Mouse (Mus musculus): ENCODE data around the gene Bcl2l13. TPM values are rescaled to one million over a fixed set of nuclear protein-coding genes. Genes with fewer than 3 reads are reported as not detected.
"Not testable (repeated sequence)": the region's sequence is repeated elsewhere in the genome, so short reads cannot be mapped to it uniquely, and the experiment has no call there.

Gene Bcl2l13
- polyA plus RNA-seq, 1 experiment from 2014 or later = 34.6 TPM

DNA sequence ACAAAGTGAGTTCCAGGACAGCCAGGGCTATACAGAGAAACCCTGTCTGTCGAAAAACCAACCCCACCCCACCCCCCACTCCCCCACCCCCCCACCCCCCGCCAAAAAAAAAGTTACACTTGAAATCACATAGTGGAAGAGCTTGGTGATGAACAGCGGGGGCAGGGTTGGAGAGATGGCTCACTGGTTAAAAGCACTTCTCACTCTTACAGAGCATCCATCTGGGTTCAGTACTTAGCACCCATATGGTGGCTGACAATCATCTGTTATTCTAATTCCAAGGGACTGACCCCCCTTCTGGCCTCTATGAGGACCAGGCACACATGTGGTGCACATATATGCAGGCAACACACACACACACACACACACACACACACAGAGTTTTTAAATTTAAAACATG lies 82.0 kb downstream of the Bcl2l13 start:
- Histone ChIP-seq H3K27ac (ENCODE audit: low read depth) (no peak overlapping the region), H3K4me3 (ENCODE audit: low read depth, low read length) (no peak overlapping the region), H3K27me3 (ENCODE audit: insufficient read depth, low read length) (peaks cover 5% of the 10 kb centered on the region; the same call in 1 of the 2 replicates), H3K9ac (no peak overlapping the region), H3K4me2 (no peak overlapping the region), H3K4me1 (ENCODE audit: insufficient read depth) (0 out of 2 replicates have a peak, but pooled peaks cover 2% of the 10 kb centered on the region), H3K36me3 (ENCODE audit: insufficient read depth) (no peaks in the 10 kb centered on the region), H3K9me3 (ENCODE audit: low read depth, low read length) (no peaks in the 10 kb centered on the region)
- 66% methylated on average over 3 of the region's 3 CpGs for WGBS
- TF ChIP-seq CTCF (IDR thresholded peaks at IDR 0.05; ENCODE audit: low read depth) = no peak
- DNase-seq (no peak), ATAC-seq (ENCODE audit: insufficient read depth) (no peak)

DNA sequence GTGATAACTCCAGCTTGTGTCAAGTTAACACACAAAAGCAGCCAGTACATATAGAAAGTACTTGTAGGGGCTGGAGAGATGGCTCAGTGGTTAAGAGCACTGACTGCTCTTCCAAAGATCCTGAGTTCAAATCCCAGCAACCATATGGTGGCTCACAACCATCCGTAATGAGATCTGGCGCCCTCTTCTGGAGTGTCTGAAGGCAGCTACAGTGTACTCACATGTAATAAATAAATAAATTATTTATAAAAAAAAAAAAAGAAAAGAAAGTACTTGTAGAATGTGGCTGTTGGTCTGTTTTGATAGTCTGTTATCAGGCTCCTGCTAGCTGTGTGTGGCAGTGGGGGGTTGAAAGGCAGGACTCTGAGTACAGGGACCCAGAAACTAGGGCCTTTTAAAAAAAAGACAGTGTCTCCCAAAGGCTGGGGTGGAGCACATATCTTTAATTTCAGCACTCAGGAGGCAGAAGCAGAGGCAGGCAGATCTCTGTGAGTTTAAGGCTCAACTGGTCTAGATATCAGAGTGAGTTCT lies 88.8 kb downstream of the Bcl2l13 start:
- 70% methylated on average over 2 of the region's 2 CpGs for WGBS

DNA sequence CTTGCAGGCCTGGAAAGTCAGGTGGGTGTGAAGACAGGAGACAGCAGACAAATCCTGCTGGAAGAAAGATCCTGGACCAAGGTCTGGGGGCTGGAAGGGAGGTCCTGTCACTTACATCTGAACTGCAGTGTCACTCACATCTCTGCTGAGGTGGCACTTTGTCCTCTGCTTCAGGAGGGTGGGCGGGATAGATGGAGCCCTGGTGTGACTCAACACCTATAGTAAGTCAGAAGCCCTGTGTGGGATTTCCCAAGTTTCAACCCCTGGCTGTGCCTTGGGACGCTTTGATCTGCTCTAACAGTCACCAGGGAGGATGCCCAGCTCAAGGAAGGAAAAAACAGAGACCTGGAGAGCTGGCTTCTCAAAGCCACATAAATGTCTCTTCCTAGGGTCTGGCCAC lies 90.9 kb downstream of the Bcl2l13 start:
- H3K4me1 ChIP-seq (ENCODE audit: insufficient read depth) = no peaks in the 10 kb centered on the region
- no peak for ATAC-seq (ENCODE audit: insufficient read depth)
- H3K9me3 ChIP-seq (ENCODE audit: low read depth, low read length) = no peaks in the 10 kb centered on the region
- H3K4me3 ChIP-seq (ENCODE audit: low read depth, low read length) = no peak overlapping the region
- no peak overlapping the region for H3K4me2 ChIP-seq
- WGBS = 48% methylated on average over 2 of the region's 2 CpGs
- H3K36me3 ChIP-seq (ENCODE audit: insufficient read depth) = peaks cover 3% of the 10 kb centered on the region; the same call in 1 of the 2 replicates
- no peak overlapping the region for H3K27ac ChIP-seq (ENCODE audit: low read depth)
- no peaks in the 10 kb centered on the region for H3K27me3 ChIP-seq (ENCODE audit: insufficient read depth, low read length)
- TF ChIP-seq CTCF (IDR thresholded peaks at IDR 0.05; ENCODE audit: low read depth) = no peak
- no peak overlapping the region for H3K9ac ChIP-seq
- DNase-seq = no peak

More for the DNA sequence above, 88.8 kb downstream of the Bcl2l13 start:
- H3K4me1 ChIP-seq (ENCODE audit: insufficient read depth); H3K4me2 ChIP-seq; H3K27ac ChIP-seq (ENCODE audit: low read depth); ATAC-seq (ENCODE audit: insufficient read depth); DNase-seq; H3K9ac ChIP-seq; H3K36me3 ChIP-seq (ENCODE audit: insufficient read depth); H3K9me3 ChIP-seq (ENCODE audit: low read depth, low read length); H3K27me3 ChIP-seq (ENCODE audit: insufficient read depth, low read length); H3K4me3 ChIP-seq (ENCODE audit: low read depth, low read length): not testable (repeated sequence)

DNA sequence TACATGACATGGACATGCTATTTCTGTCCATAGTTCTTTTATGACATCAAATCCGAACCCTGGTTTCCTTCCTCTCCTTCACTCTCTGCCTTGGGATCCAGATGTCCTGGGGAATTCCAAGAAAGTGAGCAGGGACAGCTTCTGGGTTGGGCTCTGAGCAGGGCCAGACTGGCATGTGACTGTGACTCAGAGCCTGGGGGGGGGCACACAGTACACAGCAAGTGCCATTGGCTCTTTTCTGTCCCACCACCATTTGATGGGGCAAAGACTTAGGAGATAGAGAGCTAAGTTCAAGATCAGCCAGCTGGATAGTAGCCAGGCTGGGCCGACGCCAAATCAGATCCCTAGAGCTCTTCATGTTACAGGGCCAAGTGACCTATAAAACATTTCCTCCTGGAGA lies 91.8 kb downstream of the Bcl2l13 start:
- no peak for TF ChIP-seq CTCF (IDR thresholded peaks at IDR 0.05; ENCODE audit: low read depth)
- Histone ChIP-seq H3K36me3 (ENCODE audit: insufficient read depth) (peaks cover 10% of the 10 kb centered on the region; the same call in 1 of the 2 replicates), H3K9ac (no peak overlapping the region), H3K4me3 (ENCODE audit: low read depth, low read length) (no peak overlapping the region), H3K27me3 (ENCODE audit: insufficient read depth, low read length) (no peaks in the 10 kb centered on the region), H3K27ac (ENCODE audit: low read depth) (no peak overlapping the region), H3K9me3 (ENCODE audit: low read depth, low read length) (no peaks in the 10 kb centered on the region), H3K4me2 (no peak overlapping the region), H3K4me1 (ENCODE audit: insufficient read depth) (no peaks in the 10 kb centered on the region)
- DNase-seq (no peak), ATAC-seq (ENCODE audit: insufficient read depth) (no peak)
- WGBS = 61% methylated on average over 3 of the region's 3 CpGs

DNA sequence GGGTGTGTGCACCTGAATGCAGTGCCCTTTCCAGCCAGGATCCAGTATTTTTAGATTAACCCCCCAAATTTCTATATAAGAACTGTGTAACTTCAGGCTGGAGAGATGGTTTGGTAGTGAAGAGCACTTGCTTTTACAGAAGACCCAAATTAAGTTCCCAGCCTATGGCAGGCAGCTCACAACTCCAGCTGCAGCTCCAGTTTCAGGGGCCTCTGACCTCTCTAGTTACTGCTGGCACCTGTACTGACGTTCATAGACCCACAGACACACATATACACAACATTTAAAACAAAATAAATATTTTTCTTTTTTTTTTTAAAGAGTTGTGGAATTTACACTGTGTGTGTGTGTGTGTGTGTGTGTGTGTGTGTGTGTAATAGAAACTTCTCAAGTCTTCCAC lies 93.4 kb downstream of the Bcl2l13 start:
- Histone ChIP-seq H3K4me3 (ENCODE audit: low read depth, low read length) (no peak overlapping the region), H3K9me3 (ENCODE audit: low read depth, low read length) (no peaks in the 10 kb centered on the region), H3K27me3 (ENCODE audit: insufficient read depth, low read length) (no peaks in the 10 kb centered on the region), H3K4me1 (ENCODE audit: insufficient read depth) (no peaks in the 10 kb centered on the region), H3K27ac (ENCODE audit: low read depth) (no peak overlapping the region), H3K36me3 (ENCODE audit: insufficient read depth) (peaks cover 21% of the 10 kb centered on the region; the same call in 1 of the 2 replicates), H3K9ac (no peak overlapping the region), H3K4me2 (no peak overlapping the region)
- ATAC-seq (ENCODE audit: insufficient read depth) (no peak), DNase-seq (no peak)
- TF ChIP-seq CTCF (IDR thresholded peaks at IDR 0.05; ENCODE audit: low read depth) = no peak
- 46% methylated on average over 1 of the region's 1 CpGs for WGBS

DNA sequence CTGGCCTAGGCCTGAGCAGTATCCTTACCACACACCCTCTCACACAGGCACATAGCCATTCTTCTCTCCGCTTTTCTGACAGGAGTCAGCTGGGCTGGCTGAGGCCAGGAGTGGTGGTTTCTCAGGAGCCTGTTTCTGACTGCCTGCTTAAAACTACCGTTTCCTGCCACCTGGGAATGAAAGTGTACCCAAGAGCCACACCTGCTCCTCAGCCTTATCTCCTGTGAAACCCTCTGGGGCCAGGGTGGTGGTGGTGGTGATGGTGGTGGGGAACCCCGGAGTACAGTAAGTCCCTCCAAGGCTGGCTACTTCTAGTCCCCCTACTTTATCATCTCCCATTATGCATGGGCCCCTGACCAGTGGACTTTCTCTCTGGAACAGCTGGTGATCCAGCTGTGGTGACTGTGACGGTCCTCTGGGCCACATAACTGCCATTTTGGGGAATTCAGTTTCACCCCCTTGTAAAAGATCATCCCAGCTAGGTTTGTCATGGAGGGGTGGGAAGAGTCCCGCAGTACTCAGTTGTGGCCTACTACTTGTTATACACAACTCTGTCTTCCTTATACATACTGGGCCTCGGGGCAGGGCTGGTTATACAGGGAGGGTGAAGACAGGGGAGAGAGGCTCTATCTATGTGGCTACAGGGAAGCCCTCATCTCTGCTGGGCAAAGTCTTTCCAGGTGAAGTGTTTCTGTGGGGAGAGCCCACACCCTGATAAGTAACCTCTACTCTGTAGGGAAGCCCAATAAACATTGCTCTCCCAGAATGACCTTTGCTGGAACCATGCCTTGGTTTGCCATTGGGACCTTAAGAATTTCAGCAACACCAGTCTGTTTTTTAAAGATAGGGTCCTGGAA lies 94.7 kb downstream of the Bcl2l13 start:
- no peaks in the 10 kb centered on the region for H3K4me1 ChIP-seq (ENCODE audit: insufficient read depth)
- no peak overlapping the region for H3K4me3 ChIP-seq (ENCODE audit: low read depth, low read length)
- H3K36me3 ChIP-seq (ENCODE audit: insufficient read depth) = peaks cover 26% of the 10 kb centered on the region; the same call in 1 of the 2 replicates
- DNase-seq (no peak), ATAC-seq (ENCODE audit: insufficient read depth) (no peak)
- no peak overlapping the region for H3K9ac ChIP-seq
- 80% methylated on average over 6 of the region's 6 CpGs for WGBS
- H3K4me2 ChIP-seq = no peak overlapping the region
- no peaks in the 10 kb centered on the region for H3K27me3 ChIP-seq (ENCODE audit: insufficient read depth, low read length)
- H3K27ac ChIP-seq (ENCODE audit: low read depth) = no peak overlapping the region
- no peaks in the 10 kb centered on the region for H3K9me3 ChIP-seq (ENCODE audit: low read depth, low read length)
- TF ChIP-seq CTCF (IDR thresholded peaks at IDR 0.05; ENCODE audit: low read depth) = no peak

DNA sequence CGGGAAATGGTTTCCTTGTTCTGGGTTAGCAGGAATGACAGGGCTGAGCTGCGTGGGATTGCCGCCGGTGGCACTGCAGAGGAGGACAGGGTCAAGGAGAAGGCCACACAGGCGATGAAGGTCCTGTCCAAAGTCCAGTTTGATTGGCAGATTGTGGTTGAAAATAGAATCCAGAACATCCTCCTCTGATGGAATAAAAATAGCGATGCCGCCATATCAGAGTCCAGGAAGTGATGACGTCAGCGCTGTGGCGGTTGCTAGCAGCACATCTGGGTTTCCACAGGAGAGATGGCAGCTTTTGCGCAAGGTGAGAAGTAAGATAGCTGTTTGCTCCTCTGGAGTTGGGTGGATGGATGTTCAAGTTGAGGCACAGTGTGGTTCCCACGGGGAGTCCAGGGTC lies 96.6 kb downstream of the Bcl2l13 start:
- H3K9me3 ChIP-seq (ENCODE audit: low read depth, low read length) = no peaks in the 10 kb centered on the region
- WGBS = 84% methylated on average over 12 of the region's 12 CpGs
- peaks cover 26% of the 10 kb centered on the region; the same call in 1 of the 2 replicates for H3K36me3 ChIP-seq (ENCODE audit: insufficient read depth)
- no peaks in the 10 kb centered on the region for H3K27me3 ChIP-seq (ENCODE audit: insufficient read depth, low read length)
- no peak overlapping the region for H3K4me2 ChIP-seq
- no peak overlapping the region for H3K9ac ChIP-seq
- no peak for ATAC-seq (ENCODE audit: insufficient read depth)
- no peaks in the 10 kb centered on the region for H3K4me1 ChIP-seq (ENCODE audit: insufficient read depth)
- DNase-seq = no peak
- H3K27ac ChIP-seq (ENCODE audit: low read depth) = no peak overlapping the region
- H3K4me3 ChIP-seq (ENCODE audit: low read depth, low read length) = no peak overlapping the region
- no peak for TF ChIP-seq CTCF (IDR thresholded peaks at IDR 0.05; ENCODE audit: low read depth)

Data from lung, embryonic 14.5 days (tissue).